Mouse (Mus musculus) G1E (cell line): ENCODE data around the gene Larp4.

Experiments
- CTCF ChIP-seq: IDR thresholded peaks from 2 replicates; pipeline ENCODE4 v1.5.1; 2012; ENCODE audit warnings: low read depth, low read length, inconsistent platforms, mixed read lengths
- GATA1 ChIP-seq: IDR thresholded peaks from 2 replicates; pipeline ENCODE4 v1.6.1; 2012; ENCODE audit warnings: borderline replicate concordance, low read length, inconsistent platforms, mixed read lengths
- GATA2 ChIP-seq: IDR thresholded peaks from 2 replicates; pipeline ENCODE4 v1.6.1; 2012; ENCODE audit warnings: low read depth, low read length, inconsistent platforms, borderline replicate concordance
- POLR2AphosphoS5 ChIP-seq: IDR thresholded peaks from 2 replicates; pipeline ENCODE4 v1.6.1; 2012; ENCODE audit warnings: low read depth, low read length, inconsistent platforms; ENCODE audit not compliant: insufficient replicate concordance
- TAL1 ChIP-seq: conservative IDR thresholded peaks from 2 replicates; pipeline ENCODE4 v1.6.1; 2012; ENCODE audit warnings: low read depth, low read length, inconsistent platforms, mixed read lengths

- TF ChIP-seq CTCF: no peak
- TF ChIP-seq TAL1: no peak
- no peak for TF ChIP-seq POLR2AphosphoS5
- no peak for TF ChIP-seq GATA1
- no peak for TF ChIP-seq GATA2
These were observed 28.8 kb upstream of the Larp4 start for GRCm38 (mm10) chr15:99940970-99941630.
